Mouse (Mus musculus) B cell, adult 2 months (primary cell): ENCODE results near the gene Pccb.

Experiments used
- DNase-seq, 2 experiments: peaks; one replicate each; pipeline ENCODE4 v3.0.0; 2022

Pccb gene

DNA sequence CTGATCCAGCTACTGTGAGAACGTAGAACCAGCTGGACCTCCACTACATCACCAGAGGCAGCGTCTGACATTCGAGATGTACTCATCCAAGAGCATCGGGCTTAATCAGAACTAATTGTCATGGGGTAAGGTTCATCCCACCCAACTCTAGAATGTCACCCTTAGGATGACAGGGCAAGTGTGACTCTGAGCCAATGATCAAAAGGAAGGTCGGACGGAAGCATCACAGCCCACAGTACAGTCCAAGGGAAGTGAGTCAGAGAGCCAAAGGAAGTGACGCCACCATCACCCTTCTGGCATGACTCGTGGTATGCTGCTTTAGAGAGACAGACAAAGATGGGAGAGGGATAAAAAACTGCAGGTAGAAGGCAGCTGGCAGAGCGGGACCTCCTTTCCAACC, 7.6 kb upstream of the Pccb start:
- no peak for DNase-seq

- no peak for DNase-seq
Observed at GRCm38 (mm10) chr9:101041508-101041907, 6.8 kb upstream of the Pccb start.

DNA sequence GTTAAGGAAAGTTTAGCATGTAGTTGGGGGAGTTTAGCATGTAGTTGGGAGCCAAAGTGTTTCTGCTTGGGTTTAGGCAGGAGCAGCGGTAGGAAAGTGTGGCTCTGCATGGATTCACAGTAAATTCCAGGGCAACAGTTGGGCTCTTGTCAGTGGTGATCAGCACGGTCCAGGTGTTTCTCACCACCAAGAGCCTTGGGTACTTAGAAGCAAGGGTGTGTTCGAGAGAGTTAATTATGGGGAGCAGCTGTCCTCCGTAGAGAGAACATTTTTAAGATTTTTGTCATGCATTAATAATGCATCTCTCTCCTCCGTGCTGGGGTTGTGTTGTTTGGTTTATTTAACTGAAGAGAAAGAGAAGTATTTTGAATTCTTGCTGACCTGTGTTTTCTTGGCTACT, 3.9 kb upstream of the Pccb start:
- no peak for DNase-seq

- DNase-seq = peak in 1 of 2 experiments; percentile 6
Observed at GRCm38 (mm10) chr9:101037396-101037795, 2.7 kb upstream of the Pccb start.

- no peak for DNase-seq
Observed at GRCm38 (mm10) chr9:101036876-101037275, 2.2 kb upstream of the Pccb start.

GRCm38 (mm10) chr9:101035836-101036596, 1.3 kb upstream of the Pccb start:
- no peak for DNase-seq

DNA sequence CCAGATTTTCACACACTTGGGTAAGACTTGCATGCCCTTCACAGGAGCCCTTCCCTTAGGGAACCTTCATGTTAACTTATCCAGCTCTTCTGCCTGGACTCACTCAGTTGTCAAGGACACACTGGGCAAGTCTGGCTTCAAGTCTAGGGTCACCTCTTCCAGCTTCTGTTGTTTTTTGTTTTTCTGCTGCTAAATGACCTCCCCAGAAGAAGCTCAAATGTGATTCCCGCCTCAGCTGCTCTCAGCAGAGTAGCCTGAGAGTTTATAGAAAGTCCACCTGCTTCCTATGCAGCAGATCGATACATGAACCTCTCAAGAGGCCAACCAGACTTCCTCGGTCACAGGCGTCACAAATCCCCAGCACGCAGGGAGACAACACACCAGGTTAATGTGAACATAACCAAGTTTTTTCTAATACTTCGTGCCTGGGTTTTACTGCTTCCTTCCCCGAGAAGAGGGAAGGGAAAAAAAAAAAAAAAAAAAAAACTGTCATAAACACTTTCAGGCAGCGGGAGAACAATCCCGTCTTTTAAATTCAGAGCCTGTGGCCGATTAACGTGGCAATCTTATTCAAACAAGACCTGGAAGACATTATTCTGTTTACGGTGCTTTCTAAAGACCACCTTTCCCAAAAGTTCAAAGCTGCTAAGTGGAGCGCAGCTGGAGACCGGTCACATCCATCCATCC, 794 bp downstream of the Pccb start:
- no peak for DNase-seq

DNA sequence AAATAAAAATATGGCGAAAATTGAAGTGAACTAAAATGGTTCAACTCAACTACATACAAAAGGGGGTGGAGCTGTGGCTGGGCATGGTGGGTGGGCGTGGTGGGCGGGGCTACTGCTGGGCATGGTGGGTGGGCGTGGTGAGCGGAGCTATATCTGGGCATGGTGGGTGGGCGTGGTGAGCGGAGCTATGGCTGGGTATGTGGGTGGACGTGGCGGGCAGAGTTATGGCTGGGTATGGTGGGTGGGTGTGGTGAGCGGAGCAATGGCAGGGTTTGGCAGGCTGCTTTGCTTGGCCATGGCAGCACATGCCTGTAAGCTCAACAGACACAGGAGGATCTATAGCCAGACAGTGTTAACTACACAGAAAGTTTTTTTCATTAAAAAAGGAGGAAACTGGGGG, 15.9 kb downstream of the Pccb start:
- no peak for DNase-seq

DNA sequence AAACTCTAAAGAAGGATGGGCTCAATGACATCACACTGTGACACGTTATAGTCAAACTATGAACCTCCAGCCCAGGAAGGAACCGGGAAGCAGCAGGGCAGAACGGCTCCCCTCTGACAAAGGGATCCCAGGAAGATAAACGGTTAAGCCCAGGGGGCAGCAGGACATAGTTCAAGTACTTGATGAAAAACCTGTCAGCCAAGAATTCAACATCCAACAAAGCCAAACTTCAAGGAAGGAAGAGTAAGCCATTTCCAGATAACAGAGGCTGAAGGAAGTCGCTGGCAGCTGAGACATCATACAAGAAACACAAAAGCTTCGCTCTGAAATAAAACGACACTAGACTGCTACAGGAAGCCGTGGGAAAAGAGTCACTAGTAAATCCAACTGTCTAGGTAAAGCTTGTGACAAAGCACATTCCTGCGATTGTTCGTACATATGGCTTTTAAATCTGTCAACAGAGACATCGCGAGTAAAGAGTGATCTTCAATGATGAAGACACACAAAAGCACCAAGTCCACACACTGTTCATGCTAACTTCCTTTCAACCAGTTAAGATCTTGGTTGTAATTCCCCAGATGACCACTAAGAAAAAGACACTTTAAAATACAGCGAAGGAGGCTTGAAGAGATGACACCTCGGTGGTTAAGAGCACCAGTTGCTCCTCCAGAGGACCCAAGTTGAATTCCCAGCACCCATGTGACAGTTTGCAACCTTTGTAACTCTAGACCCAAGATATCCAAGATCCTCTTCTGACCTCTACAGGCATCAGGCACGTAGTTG, 16.8 kb downstream of the Pccb start:
- DNase-seq = no peak

GRCm38 (mm10) chr9:101015324-101015723, 19.4 kb downstream of the Pccb start:
- no peak for DNase-seq

- DNase-seq = no peak
Observed at GRCm38 (mm10) chr9:101012433-101012832, 22.3 kb downstream of the Pccb start.

DNA sequence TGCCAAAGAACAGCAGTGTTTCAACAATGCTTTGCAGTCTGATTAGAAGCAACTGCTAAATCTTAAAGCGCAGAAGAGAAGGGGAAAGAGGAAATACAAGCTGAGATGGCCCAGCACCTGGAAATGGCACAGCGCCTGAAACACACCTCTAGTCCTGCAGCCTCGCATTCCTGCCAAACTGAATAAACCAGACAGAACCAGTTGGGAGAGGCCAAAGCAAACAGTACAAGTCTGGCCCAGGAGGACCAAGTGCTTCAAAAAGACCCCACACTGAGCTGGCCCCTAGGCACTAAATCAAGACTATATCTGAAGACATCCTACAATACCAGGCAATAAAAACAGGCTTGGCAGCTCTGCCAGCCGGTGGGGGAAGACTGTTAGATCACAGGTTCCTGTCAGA, 28.8 kb downstream of the Pccb start:
- DNase-seq = no peak

DNA sequence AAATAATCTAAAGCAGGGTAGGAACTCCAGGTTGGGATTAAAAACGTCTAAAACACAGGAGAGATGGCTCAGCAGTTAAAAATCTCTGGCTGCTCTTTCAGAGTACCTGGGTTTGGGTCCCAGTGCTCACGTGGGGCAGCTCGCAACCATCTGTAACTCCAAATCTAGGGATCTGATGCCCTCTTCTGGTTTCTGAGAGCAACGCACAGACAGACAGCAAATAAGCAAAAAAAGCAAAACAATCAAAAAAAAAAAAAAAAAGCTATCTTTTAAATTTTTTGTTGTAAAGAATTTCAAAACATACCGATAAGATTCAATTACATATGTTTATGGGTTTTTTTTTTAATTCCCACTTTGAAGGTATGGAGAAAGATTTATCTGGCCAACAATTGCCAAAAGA, 31.4 kb downstream of the Pccb start:
- no peak for DNase-seq

DNA sequence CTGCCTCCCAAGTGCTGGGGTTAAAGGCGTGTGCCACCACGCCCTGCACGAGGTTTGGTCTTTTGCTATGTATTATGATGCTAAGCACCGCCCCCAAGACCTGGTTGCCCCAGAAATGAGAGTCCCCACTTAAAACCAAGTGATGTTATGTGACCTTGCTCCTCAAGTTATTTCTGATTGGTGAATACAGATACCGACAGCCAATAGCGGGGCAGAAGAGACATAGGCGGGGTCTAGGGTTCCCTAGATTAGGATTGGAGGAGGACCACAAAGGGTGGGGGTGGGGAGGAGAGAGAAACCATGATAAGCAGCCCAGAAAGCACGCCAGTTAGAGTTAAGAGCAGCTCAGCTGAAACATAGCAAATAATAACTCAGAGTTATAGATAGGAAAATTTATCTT, 31.9 kb downstream of the Pccb start:
- DNase-seq = no peak

DNA sequence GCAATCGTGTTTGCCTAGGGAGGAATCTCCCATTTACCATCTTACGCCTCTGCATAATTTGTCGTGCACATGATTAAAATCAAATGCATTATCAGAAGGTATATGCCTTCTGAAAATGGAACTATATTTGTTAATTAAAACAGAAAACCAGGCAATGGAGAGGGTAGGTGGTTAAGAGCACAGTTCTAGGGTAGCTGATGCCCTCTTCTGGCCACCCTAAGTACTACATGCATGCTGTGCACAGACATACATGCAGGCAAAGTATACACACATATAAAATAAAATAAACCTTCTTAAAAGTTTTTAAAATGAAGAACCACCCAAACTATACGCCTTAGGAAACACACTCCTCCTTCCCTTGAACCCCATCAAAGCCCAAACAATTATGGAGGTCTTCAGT, 32.6 kb downstream of the Pccb start:
- peak; percentile 59 to 60 for DNase-seq

DNA sequence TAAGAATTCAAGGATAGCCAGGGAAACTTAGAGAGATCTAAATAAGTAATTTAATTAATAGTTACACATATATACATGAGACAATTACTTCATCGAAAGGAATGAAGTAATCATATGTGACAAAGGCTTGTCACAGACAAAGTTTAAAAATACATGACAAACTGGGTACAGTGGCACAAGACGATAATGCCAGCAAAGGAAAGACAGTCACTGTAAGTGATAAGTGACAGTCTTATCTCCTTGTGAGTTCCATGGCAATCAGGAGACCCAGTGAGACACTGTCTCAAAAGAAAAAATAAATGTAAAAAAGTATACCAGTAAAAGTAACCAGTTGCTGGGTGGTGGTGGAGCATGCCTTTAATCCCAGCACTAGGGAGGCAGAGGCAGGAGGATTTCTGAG, 37.6 kb downstream of the Pccb start:
- no peak for DNase-seq

DNA sequence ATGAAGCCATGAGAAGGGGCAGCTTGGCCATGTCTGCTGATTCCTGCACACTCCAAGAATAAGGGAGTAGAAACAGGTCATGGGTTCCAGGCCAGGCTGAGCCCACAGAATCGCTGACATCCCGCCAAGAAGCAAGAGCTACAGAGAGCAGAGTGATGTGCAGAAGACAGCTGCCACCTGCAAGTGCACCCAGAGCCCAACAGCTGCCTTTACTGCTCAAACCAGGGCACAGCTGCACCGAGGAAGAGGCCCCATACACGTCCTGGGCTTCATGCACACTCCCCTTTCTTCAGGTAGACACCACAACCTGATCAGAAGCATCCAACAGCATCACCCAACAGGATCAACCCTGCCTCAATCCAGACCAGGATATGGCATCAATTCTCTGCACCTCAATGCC, 40.8 kb downstream of the Pccb start:
- no peak for DNase-seq

GRCm38 (mm10) chr9:100992191-100992590, 42.5 kb downstream of the Pccb start:
- DNase-seq = no peak

DNA sequence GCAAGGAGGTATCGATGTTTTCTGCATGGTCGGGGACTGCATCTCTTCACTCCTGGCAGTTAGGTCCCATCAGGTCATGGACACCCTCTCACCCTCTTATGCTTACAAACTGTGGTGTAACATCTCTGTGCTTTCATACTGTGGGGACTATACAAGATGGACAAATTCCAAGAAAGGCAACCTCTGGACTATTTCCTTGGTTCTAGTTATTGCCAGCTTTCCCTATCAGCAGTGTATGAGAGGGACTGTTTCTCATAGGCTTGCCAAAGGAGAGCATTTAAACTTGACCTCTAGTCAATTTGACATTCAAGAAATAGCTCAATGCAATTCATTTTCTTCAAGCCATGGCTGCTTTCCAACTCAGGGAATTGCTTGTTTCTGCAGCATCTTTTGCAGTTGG, 43.4 kb downstream of the Pccb start:
- DNase-seq = no peak

- DNase-seq = no peak
Observed at GRCm38 (mm10) chr9:100990609-100991008, 44.1 kb downstream of the Pccb start.

- DNase-seq = no peak
Observed at GRCm38 (mm10) chr9:100987850-100988249, 46.8 kb downstream of the Pccb start.

- no peak for DNase-seq
Observed at GRCm38 (mm10) chr9:100987006-100987405, 47.7 kb downstream of the Pccb start.

DNA sequence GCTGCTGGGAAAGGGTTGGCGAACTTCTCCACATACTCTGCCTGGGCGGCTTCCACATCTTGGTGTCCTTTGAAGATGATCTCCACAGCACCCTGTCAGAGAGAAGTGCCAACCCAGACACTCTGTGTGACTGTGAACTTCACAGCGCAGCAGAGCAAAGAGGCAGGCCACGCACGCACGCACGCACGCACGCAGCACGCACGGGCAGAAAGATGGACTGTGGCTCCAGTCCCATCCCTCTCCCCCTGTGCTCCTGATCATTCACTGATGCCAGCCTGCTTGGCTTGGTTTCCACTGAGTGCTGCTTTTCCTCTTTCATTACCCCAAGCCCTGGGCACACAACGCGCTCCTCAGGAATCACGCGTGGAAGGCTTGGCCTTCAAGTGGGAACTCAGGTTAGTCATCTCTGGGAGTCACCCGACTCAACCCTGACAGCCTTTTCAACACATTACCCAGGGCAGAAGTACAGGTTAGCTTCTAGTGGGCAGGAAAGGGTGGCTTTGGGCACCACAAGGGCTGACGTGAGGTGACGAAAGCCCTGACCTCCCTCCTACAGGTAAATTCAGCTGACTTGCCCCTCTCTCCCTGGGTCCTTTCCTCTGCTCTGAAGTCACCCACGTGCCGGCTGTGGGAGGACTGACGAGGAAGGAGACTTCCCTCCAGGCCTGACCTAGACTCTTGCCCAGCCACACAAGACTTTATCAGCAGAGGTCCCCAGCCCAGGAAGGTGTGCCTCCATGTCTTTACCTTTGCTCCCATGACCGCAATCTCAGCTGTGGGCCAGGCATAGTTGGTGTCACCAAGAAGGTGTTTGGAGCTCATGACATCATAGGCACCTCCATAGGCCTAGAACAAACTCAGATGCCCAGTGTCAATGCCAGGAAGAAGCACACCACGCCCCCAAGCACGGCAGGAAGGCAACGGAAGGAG, 50.1 kb downstream of the Pccb start:
- DNase-seq = no peak
